Mouse (Mus musculus) heart, embryonic 16.5 days (tissue): ENCODE measurements at regions not wholly inside any gene's neighbourhood (a gene's known extent, or its start where the extent isn't known, plus 50 kb on each side); places are given as distances from the start of the nearest gene placed in this dataset.

Experiments used
- ATAC-seq: fragments of 200-750 bp; cut with Nextera tagmentation; replicated peaks from 2 replicates; pipeline ENCODE4 v1.8.0; 2017; ENCODE audit warnings: moderate number of reproducible peaks; ENCODE audit not compliant: insufficient read depth, low FRiP score; ENCODE audit errors: extremely low read depth
- H3K27ac ChIP-seq: fragments of 300-500 bp; sonication (generic); 2 replicates; pipeline ENCODE4 v1.5.1; 2014; ENCODE audit warnings: mild to moderate bottlenecking, low read length, control low read depth, moderate library complexity
- H3K27me3 ChIP-seq: fragments of 300-500 bp; sonication (generic); 2 replicates; pipeline ENCODE4 v1.6.1; 2014; ENCODE audit warnings: low read length, mixed read lengths; ENCODE audit not compliant: control insufficient read depth, insufficient read depth
- H3K36me3 ChIP-seq: fragments of 300-500 bp; sonication (generic); 2 replicates; pipeline ENCODE4 v1.6.1; 2014; ENCODE audit not compliant: control insufficient read depth, insufficient read depth
- H3K4me1 ChIP-seq: fragments of 300-500 bp; sonication (generic); 2 replicates; pipeline ENCODE4 v1.6.1; 2014; ENCODE audit warnings: low read length, mixed read lengths; ENCODE audit not compliant: control insufficient read depth, insufficient read depth
- H3K4me2 ChIP-seq: fragments of 300-500 bp; sonication (generic); 2 replicates; pipeline ENCODE4 v1.6.1; 2014; ENCODE audit warnings: low read depth, mild to moderate bottlenecking, control low read depth, low read length
- H3K4me3 ChIP-seq: fragments of 300-500 bp; sonication (generic); 2 replicates; pipeline ENCODE4 v1.5.1; 2014; ENCODE audit warnings: mild to moderate bottlenecking, control low read depth, low read length
- H3K9ac ChIP-seq: fragments of 300-500 bp; sonication (generic); 2 replicates; pipeline ENCODE4 v1.6.1; 2014; ENCODE audit warnings: low read length, control low read depth
- H3K9me3 ChIP-seq: fragments of 300-500 bp; sonication (generic); replicated peaks from 2 replicates; pipeline ENCODE4 v1.6.1; 2016; ENCODE audit warnings: low read length; ENCODE audit not compliant: control insufficient read depth
- WGBS: fragments of 180-500 bp; shearing (Covaris S2); extraction: QIAGEN DNeasy Blood & Tissue Kit; methylation state at CpG from one replicate; pipeline ENCODE4 v1.1.7; 2014; 5-methylcytosine and 5-hydroxymethylcytosine counted together

- no peak for ATAC-seq
Observed at GRCm38 (mm10) chr8:116795713-116796112, 62.9 kb upstream of the Cdyl2 start.

GRCm38 (mm10) chr8:116793107-116793506 lies 60.3 kb upstream of the Cdyl2 start:
- Histone ChIP-seq H3K27ac (no peak overlapping the region), H3K9ac (no peak overlapping the region), H3K4me3 (no peak overlapping the region), H3K4me1 (no peaks in the 10 kb centered on the region), H3K4me2 (no peak overlapping the region), H3K9me3 (peaks cover 6% of the 10 kb centered on the region; the same call in 1 of the 2 replicates), H3K27me3 (no peaks in the 10 kb centered on the region), H3K36me3 (no peaks in the 10 kb centered on the region)
- ATAC-seq = no peak
- WGBS = 54% methylated on average over 1 of the region's 1 CpGs

More at GRCm38 (mm10) chr8:116795713-116796112, 62.9 kb upstream of the Cdyl2 start:
- no peak overlapping the region for H3K4me3 ChIP-seq
- no peaks in the 10 kb centered on the region for H3K27me3 ChIP-seq
- no peak overlapping the region for H3K4me2 ChIP-seq
- 0 out of 2 replicates have a peak, but pooled peaks cover 3% of the 10 kb centered on the region for H3K9me3 ChIP-seq
- no peaks in the 10 kb centered on the region for H3K36me3 ChIP-seq
- WGBS = 88% methylated on average over 6 of the region's 6 CpGs
- H3K9ac ChIP-seq = no peak overlapping the region
- no peaks in the 10 kb centered on the region for H3K4me1 ChIP-seq
- H3K27ac ChIP-seq = no peak overlapping the region

GRCm38 (mm10) chr8:116790294-116790693 lies 57.5 kb upstream of the Cdyl2 start:
- no peak overlapping the region for H3K27ac ChIP-seq
- no peaks in the 10 kb centered on the region for H3K27me3 ChIP-seq
- no peaks in the 10 kb centered on the region for H3K36me3 ChIP-seq
- H3K4me1 ChIP-seq = no peaks in the 10 kb centered on the region
- H3K4me2 ChIP-seq = no peak overlapping the region
- no peak for ATAC-seq
- 81% methylated on average over 16 of the region's 16 CpGs for WGBS
- H3K9me3 ChIP-seq = peaks cover 3% of the 10 kb centered on the region; the same call in 1 of the 2 replicates
- no peak overlapping the region for H3K4me3 ChIP-seq
- H3K9ac ChIP-seq = no peak overlapping the region
